Mouse (Mus musculus) CH12.LX (cell line): ENCODE data around the gene Atp7a. TPM values are rescaled to one million over a fixed set of nuclear protein-coding genes. Genes with fewer than 3 reads are reported as not detected.

Experiments
- DNase-seq: peaks from one replicate; pipeline ENCODE4 v3.0.0-alpha.2; 2013; ENCODE audit errors: extremely low read depth
- H3K27ac ChIP-seq: 2 replicates; pipeline ENCODE4 v1.5.1; 2012; ENCODE audit warnings: low read depth, mild to moderate bottlenecking, control low read depth, moderate library complexity; ENCODE audit not compliant: insufficient read depth
- H3K27me3 ChIP-seq: replicated peaks from 2 replicates; pipeline ENCODE3; 2012; ENCODE audit warnings: inconsistent platforms
- H3K36me3 ChIP-seq, 2 experiments: replicated peaks in 1 of 2; 2 replicates each; pipeline versions ENCODE3 to v1.6.1; 2012; ENCODE audit warnings: inconsistent platforms in 1 of 2, low read length in 1 of 2, mild to moderate bottlenecking in 1 of 2, mixed read lengths in 1 of 2, moderate library complexity in 1 of 2; ENCODE audit not compliant: control insufficient read depth in 1 of 2, insufficient read depth in 1 of 2
- H3K4me1 ChIP-seq, 2 experiments: 2 replicates each; pipeline ENCODE4 v1.6.1; 2012; ENCODE audit warnings: inconsistent platforms in 1 of 2, moderate library complexity in 1 of 2; ENCODE audit not compliant: insufficient read depth in 2 of 2, control insufficient read depth in 1 of 2
- H3K4me2 ChIP-seq: 2 replicates; pipeline ENCODE4 v1.6.1; 2012; ENCODE audit warnings: low read depth, mild to moderate bottlenecking, control low read depth; ENCODE audit not compliant: poor library complexity, insufficient read depth, severe bottlenecking
- H3K4me3 ChIP-seq, 3 experiments: fragments of 150-350 bp in 1 of 3; sonication (generic) in 1 of 3; replicated peaks in 1 of 3; 2 replicates each; pipeline versions ENCODE3 to v1.5.1; 2011 to 2012; ENCODE audit warnings: low read depth in 2 of 3, low read length in 2 of 3, mild to moderate bottlenecking in 2 of 3, moderate library complexity in 2 of 3, control low read depth in 1 of 3, improper control_type of control experiment in 1 of 3, inconsistent platforms in 1 of 3, mixed read lengths in 1 of 3; ENCODE audit not compliant: poor library complexity in 1 of 3
- H3K79me2 ChIP-seq: replicated peaks from 2 replicates; pipeline ENCODE4 v1.6.1; 2012; ENCODE audit warnings: mild to moderate bottlenecking, moderate library complexity; ENCODE audit not compliant: control insufficient read depth, poor library complexity, insufficient read depth, severe bottlenecking; ENCODE audit errors: extremely low read depth
- H3K9ac ChIP-seq: 2 replicates; pipeline ENCODE4 v1.6.1; 2012; ENCODE audit warnings: low read depth, mild to moderate bottlenecking, control low read depth, moderate library complexity; ENCODE audit not compliant: insufficient read depth
- H3K9me3 ChIP-seq: replicated peaks from 2 replicates; pipeline ENCODE3; 2012; ENCODE audit warnings: low read length, inconsistent platforms, mixed read lengths
- BHLHE40 ChIP-seq: IDR thresholded peaks from 2 replicates; pipeline ENCODE4 v1.6.1; 2011; ENCODE audit warnings: mild to moderate bottlenecking, low read depth, low read length, improper control_type of control experiment
- CHD1 ChIP-seq: IDR thresholded peaks from 2 replicates; pipeline ENCODE4 v1.6.1; 2012; ENCODE audit warnings: low read depth, low read length, improper control_type of control experiment, inconsistent platforms
- CHD2 ChIP-seq: IDR thresholded peaks from 2 replicates; pipeline ENCODE4 v1.6.1; 2011; ENCODE audit warnings: low read length, improper control_type of control experiment
- CTCF ChIP-seq, 2 experiments: IDR thresholded peaks in 1 of 2; conservative IDR thresholded peaks in 1 of 2; 2 replicates each; pipeline ENCODE4 v1.5.1; 2011 to 2012; ENCODE audit warnings: low read depth in 2 of 2, low read length in 2 of 2, improper control_type of control experiment in 1 of 2, inconsistent platforms in 1 of 2, mild to moderate bottlenecking in 1 of 2, moderate library complexity in 1 of 2
- E2F4 ChIP-seq: IDR thresholded peaks from 2 replicates; pipeline ENCODE4 v1.6.1; 2011; ENCODE audit warnings: low read depth, low read length, improper control_type of control experiment; ENCODE audit not compliant: insufficient replicate concordance
- ELF1 ChIP-seq: IDR thresholded peaks from 2 replicates; pipeline ENCODE4 v1.6.1; 2014; ENCODE audit warnings: low read depth, mild to moderate bottlenecking, inconsistent platforms, low read length, improper control_type of control experiment
- EP300 ChIP-seq: IDR thresholded peaks from 2 replicates; pipeline ENCODE4 v1.6.1; 2011; ENCODE audit warnings: low read length, improper control_type of control experiment
- ETS1 ChIP-seq: conservative IDR thresholded peaks from 2 replicates; pipeline ENCODE4 v1.6.1; 2012; ENCODE audit warnings: low read depth, mild to moderate bottlenecking, inconsistent platforms, low read length, improper control_type of control experiment, moderate library complexity
- HCFC1 ChIP-seq: IDR thresholded peaks from 2 replicates; pipeline ENCODE4 v1.6.1; 2012; ENCODE audit warnings: low read depth, mild to moderate bottlenecking, inconsistent platforms, low read length, improper control_type of control experiment
- IRF4 ChIP-seq: IDR thresholded peaks from 2 replicates; pipeline ENCODE4 v1.6.1; 2014; ENCODE audit warnings: low read depth, mild to moderate bottlenecking, inconsistent platforms, low read length, improper control_type of control experiment
- JUN ChIP-seq: IDR thresholded peaks from 2 replicates; pipeline ENCODE4 v1.6.1; 2011; ENCODE audit warnings: low read depth, mild to moderate bottlenecking, low read length, improper control_type of control experiment, moderate library complexity; ENCODE audit not compliant: insufficient read depth
- KAT2A ChIP-seq: IDR thresholded peaks from 2 replicates; pipeline ENCODE4 v1.6.1; 2012; ENCODE audit warnings: low read length, improper control_type of control experiment, inconsistent platforms; ENCODE audit not compliant: insufficient replicate concordance
- MAFK ChIP-seq: IDR thresholded peaks from 2 replicates; pipeline ENCODE4 v1.6.1; 2011; ENCODE audit warnings: low read length, improper control_type of control experiment; ENCODE audit not compliant: insufficient replicate concordance
- MAZ ChIP-seq: IDR thresholded peaks from 2 replicates; pipeline ENCODE4 v1.6.1; 2012; ENCODE audit warnings: low read depth, mild to moderate bottlenecking, inconsistent platforms, low read length, improper control_type of control experiment, moderate library complexity
- MEF2A ChIP-seq: IDR thresholded peaks from 2 replicates; pipeline ENCODE4 v1.6.1; 2014; ENCODE audit warnings: low read depth, mild to moderate bottlenecking, inconsistent platforms, low read length, improper control_type of control experiment, borderline replicate concordance
- NELFE ChIP-seq: IDR thresholded peaks from 2 replicates; pipeline ENCODE4 v1.6.1; 2011; ENCODE audit warnings: low read depth, low read length, improper control_type of control experiment
- NRF1 ChIP-seq: IDR thresholded peaks from 2 replicates; pipeline ENCODE4 v1.6.1; 2014; ENCODE audit warnings: low read depth, mild to moderate bottlenecking, inconsistent platforms, low read length, improper control_type of control experiment, moderate library complexity
- PAX5 ChIP-seq: IDR thresholded peaks from 2 replicates; pipeline ENCODE4 v1.6.1; 2012; ENCODE audit warnings: low read length, inconsistent platforms, mixed read lengths
- RAD21 ChIP-seq: IDR thresholded peaks from 2 replicates; pipeline ENCODE4 v1.6.1; 2011; ENCODE audit warnings: low read depth, mild to moderate bottlenecking, low read length, improper control_type of control experiment, moderate library complexity
- SIN3A ChIP-seq: IDR thresholded peaks from 2 replicates; pipeline ENCODE4 v1.6.1; 2012; ENCODE audit warnings: low read length, improper control_type of control experiment, inconsistent platforms
- TCF12 ChIP-seq: IDR thresholded peaks from 2 replicates; pipeline ENCODE4 v1.6.1; 2014; ENCODE audit warnings: low read depth, mild to moderate bottlenecking, inconsistent platforms, low read length, improper control_type of control experiment
- UBTF ChIP-seq: IDR thresholded peaks from 2 replicates; pipeline ENCODE4 v1.6.1; 2012; ENCODE audit warnings: low read depth, mild to moderate bottlenecking, inconsistent platforms, low read length, improper control_type of control experiment, moderate library complexity
- USF1 ChIP-seq: IDR thresholded peaks from 2 replicates; pipeline ENCODE4 v1.6.1; 2014; ENCODE audit warnings: low read depth, mild to moderate bottlenecking, inconsistent platforms, low read length, improper control_type of control experiment
- ZC3H11A ChIP-seq: IDR thresholded peaks from 2 replicates; pipeline ENCODE4 v1.6.1; 2012; ENCODE audit warnings: low read depth, mild to moderate bottlenecking, inconsistent platforms, low read length, improper control_type of control experiment
- dilution Hi-C: fragments of 300-500 bp; cut with MboI; formaldehyde crosslinking; loops from 2 replicates; pipeline ENCODE4 v1.14.3; 2020; ENCODE audit warnings: low sequenced_read_pairs; ENCODE audit not compliant: extremely low pct_unique_long_range_greater_than_20kb, extremely low pct_ligation_motif_present
- in situ Hi-C: fragments of 300-500 bp; cut with MboI; formaldehyde crosslinking; loops from 3 replicates; pipeline ENCODE4 v1.14.3; 2019; ENCODE audit warnings: low sequenced_read_pairs, low pct_ligation_motif_present, low pct_unique_long_range_greater_than_20kb, mixed read lengths
- polyA plus RNA-seq: library from polyadenylated mRNA; unstranded; fragments of >175 nt; gene quantifications from 2 replicates; pipeline ENCODE4 v1.2.1, GENCODE M21; 2012; ENCODE audit warnings: low read depth; ENCODE audit not compliant: insufficient read length
- total RNA-seq, 2 experiments: library from RNA; depleted of rRNA; stranded (reverse); fragments of 300-350 nt in 1 of 2; fragments of >200 nt in 1 of 2; gene quantifications; 2 replicates each; pipeline ENCODE4 v1.2.3; 2012 to 2014

The Atp7a gene
- total and polyA plus RNA-seq, 3 experiments = 2.2 to 5.4 (median 4.0) TPM

DNA sequence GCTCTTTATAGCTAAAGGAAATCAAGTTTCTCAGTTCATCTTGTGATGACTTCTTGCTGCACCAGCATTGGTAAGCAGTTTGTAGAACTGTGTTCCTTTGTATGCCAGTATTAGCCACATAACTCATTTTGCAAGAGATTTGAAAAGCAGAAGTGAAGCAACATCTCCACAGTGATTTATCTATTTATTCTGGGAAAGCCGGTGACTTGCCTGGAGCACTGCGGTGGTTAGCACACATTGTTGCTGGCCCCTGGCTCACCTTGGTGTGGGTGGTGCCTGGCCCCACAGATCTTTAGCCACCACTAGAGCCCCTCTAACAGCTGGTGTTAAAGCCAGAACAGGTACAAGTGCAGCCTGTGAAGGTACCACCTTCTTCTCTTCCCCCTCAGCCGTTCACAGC lies 107.8 kb downstream of the Atp7a start:
- in situ Hi-C loops = no loop called here
- no peaks in the 10 kb centered on the region for H3K36me3 ChIP-seq
- H3K79me2 ChIP-seq = no peaks in the 10 kb centered on the region
- no peaks in the 10 kb centered on the region for H3K27me3 ChIP-seq
- no peak overlapping the region for H3K9ac ChIP-seq
- DNase-seq = no peak
- H3K4me2 ChIP-seq = no peak overlapping the region
- H3K27ac ChIP-seq = no peak overlapping the region
- TF ChIP-seq IRF4 = no peak
- TF ChIP-seq KAT2A = no peak
- TF ChIP-seq MAFK = no peak
- no peak for TF ChIP-seq ZC3H11A
- no peak for TF ChIP-seq JUN
- TF ChIP-seq MAZ = no peak
- no peak for TF ChIP-seq CTCF (conservative IDR thresholded peaks at IDR 0.05 in 1 of 2, IDR thresholded peaks at IDR 0.05 in 1 of 2; ENCODE audit: low read depth in 2 of 2, low read length in 2 of 2)
- no peak for TF ChIP-seq MEF2A
- TF ChIP-seq CHD1 = no peak
- no peak for TF ChIP-seq NRF1
- TF ChIP-seq USF1 = no peak
- TF ChIP-seq CHD2 = no peak
- TF ChIP-seq E2F4 = no peak
- no peak for TF ChIP-seq NELFE
- TF ChIP-seq ELF1 = no peak
- TF ChIP-seq RAD21 = no peak
- no peak for TF ChIP-seq ETS1
- TF ChIP-seq, all 38 proteins: peak for 0
- dilution Hi-C loops = no loop called here
- Histone ChIP-seq H3K4me3 (no peak overlapping the region), H3K9me3 (no peaks in the 10 kb centered on the region), H3K4me1 (peaks cover 0 to 37% of the 10 kb centered on the region in 2 experiments; a peak in 2 of 4 replicates)

GRCm38 (mm10) chrX:106135484-106135883 lies 108.4 kb downstream of the Atp7a start:
- TF ChIP-seq PAX5 (no peak), TCF12 (no peak), SIN3A (no peak), KAT2A (no peak), BHLHE40 (no peak), UBTF (no peak), ZC3H11A (no peak), HCFC1 (no peak), NRF1 (no peak), EP300 (no peak), MAFK (no peak)
- H3K4me3 ChIP-seq = no peak overlapping the region
- DNase-seq = no peak

More at GRCm38 (mm10) chrX:106135484-106135883, 108.4 kb downstream of the Atp7a start:
- Histone ChIP-seq H3K27ac (no peak overlapping the region), H3K27me3 (no peaks in the 10 kb centered on the region), H3K79me2 (no peaks in the 10 kb centered on the region), H3K9me3 (no peaks in the 10 kb centered on the region), H3K9ac (no peak overlapping the region), H3K4me1 (peaks cover 3 to 40% of the 10 kb centered on the region in 2 experiments; a peak in 3 of 4 replicates), H3K4me2 (peak overlapping the region; percentile 14), H3K36me3 (no peaks in the 10 kb centered on the region)
- in situ Hi-C loops (no loop called here), dilution Hi-C loops (no loop called here)
